Mouse (Mus musculus): ENCODE data around the gene Psapl1.
A peak's percentile ranks its signal among the peaks of the same experiment; 100 is the strongest.

Gene Psapl1

DNA sequence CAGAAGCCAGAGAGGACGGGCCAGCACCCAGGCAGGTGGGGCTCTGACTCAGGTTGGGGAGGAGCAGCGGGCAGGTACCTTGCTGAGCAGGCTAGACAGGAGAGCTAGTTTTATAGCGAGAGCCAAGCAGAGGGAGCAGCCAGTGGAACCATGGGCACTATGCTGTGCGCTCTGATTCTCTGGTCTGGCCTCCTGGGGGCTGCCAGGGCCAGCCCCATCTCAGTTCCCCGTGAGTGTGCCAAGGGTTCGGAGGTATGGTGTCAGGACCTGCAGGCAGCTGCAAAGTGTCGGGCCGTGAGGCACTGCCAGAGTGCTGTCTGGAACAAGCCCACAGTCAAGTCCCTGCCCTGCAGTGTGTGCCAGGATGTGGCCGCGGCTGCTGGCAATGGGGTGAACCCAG, at the start of gene Psapl1:
Gene Psapl1 (plus strand): TSS at position 106 of the 400 bp plus-strand sequence.
- no peak for DNase-seq

DNA sequence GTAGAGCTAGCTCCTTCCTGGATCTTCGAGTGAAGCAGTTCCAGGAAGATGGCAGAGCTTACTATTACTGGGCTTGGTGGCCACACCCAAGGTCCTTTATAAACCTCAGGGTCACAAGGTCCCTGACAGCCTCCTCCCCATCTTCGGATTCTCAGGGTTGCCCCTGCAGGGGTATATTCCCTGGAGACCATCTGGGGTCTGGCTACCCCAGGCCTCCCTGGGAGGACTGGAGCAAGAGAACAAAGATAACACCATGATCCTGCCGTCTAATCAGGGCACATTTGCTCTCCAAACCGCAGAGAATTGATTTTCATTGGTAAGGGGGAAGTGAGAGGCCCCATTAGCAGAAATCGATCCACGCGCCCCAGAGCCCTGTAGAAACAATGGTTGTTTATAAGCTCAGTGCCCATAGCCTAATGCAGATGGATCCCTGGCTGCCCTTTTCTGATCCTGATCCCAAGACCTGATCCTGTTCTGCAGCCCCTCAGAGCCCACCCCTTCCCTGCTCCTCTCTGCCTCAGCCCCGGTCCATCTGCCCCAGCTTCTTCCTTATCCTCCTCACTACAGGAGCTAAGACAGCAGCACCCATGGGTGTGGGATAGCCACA, 48.8 kb upstream of the Psapl1 start:
- DNase-seq = peak; percentile 32

DNA sequence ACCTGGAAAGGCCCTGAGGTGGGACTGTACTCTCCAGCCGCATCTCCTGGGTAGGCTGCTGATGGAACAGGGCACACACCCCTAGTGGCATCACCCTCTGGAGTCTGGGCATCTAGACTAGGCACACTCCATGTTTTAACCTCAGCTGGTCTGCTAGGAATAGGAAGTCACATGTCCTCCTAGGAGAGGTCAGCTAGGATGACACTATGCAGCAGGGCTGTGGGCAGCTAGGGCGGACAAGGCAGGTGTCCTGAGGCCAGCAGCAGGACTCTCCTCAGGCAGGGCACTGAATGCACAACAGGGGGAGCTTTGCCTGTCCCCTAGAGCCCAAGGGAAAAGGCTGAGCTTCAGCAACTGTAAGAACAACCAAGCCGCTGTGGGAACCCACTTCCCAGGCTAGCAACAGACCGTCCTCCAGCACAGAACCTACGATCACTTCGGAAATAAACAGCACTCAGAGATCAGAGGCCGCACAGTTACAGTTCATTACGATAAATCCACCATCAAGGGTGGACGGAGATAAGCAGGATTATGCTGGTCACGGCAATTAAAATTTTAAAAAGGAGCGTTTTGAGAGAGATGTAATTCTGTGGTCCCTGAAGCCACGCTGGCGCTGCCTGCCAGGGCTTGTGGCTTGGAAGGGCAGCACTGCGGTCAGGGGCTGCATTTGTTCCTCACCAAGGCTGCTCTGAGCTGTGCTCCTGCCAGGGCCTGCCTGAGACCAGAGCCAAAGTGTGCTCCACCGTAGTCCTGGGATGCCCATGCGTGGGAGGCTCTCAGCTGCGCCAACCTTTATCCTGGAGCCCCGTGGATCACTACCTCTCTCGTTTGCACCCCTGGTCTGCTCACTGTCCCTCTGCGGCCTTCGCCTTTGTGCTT, 38.2 kb upstream of the Psapl1 start:
- no peak for DNase-seq

DNA sequence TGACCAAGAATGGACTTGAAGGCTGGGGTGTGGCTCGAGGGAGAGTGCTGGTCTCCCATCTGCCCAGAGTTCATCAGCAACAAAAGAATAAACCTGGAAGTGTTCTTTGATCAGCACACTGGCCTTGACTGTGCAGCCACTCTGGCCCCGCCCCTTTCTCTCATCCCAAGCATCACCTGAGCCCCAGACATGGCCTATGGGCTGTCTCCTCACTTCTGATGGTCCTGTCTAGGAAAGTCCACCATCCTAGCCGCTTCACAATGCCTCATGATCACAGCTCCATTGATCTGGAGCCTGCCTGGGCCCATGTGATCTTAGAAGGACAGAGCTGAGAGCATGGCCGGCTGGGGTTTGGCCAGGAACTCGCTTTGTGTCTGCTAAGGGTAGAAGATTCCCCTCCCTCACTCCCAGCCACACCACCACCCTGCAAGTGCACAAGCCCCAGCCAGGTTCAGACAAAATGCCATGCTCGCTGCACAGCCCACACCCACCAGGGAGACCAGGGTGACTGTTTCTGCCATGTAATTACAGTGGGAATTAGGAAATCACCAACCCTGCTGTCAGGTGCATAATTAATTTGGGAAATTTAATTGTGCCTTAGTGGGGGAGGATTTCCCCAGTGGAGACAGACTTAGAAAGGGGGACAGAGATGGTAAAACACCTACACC, 37.3 kb upstream of the Psapl1 start:
- DNase-seq = no peak

DNA sequence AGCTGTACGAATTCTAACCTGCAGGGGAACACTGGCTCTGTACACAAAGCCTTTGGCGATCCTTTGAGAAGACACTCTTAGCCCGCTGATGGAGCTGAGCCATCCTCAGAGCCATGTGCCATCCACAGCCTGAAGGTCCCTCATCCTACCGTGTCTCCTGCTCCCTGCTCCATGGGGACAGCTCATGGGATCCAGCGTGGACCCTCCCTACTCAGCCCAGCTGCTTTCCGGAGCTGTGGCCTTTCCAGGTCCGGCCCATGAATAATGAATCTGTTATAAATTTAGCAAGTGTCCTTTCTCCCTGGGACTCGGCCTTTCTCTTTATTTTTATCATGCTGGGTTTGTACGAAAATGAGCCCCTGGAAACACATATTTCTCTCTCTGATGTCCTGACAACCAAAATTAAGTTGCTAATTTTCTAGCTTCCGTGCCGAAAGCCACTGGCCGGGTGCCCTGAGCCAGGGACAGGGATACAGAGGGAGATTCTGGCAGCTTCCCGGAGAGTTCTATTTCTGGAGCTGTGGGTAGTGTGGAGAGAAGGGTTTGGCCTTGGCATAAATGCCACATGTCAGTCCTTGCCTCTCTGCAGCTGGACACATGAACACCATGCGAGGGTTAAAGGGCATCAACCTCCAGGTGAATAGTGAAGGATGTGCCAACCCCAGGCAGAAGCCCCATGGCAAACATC, 34.7 kb upstream of the Psapl1 start:
- DNase-seq = no peak

DNA sequence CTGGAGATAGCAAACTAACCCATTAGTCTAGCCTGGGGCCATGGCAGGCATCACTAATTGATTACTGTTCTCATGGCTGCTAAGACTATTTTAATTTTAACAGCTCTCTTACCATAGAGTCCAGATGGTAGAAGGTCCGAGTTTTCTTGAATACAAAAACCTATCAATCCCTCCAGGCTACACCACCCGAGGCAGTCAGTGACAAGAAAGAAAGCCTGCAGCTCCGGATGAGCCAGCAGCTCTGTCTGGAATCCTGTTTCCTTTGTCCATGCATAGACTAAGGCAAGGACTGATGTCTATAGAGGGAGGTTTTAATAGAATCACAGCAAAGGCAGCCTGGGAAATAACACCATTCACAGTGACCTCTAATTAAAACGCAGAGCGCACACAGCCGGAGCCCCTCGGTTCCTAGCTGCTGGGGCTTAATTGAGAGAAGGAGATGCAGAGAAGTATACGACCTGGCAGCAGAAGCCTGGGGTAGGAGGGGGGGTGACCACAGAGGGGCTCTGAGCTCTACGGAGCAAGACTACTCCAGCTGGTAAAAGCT, 29.2 kb upstream of the Psapl1 start:
- DNase-seq = peak; percentile 83

DNA sequence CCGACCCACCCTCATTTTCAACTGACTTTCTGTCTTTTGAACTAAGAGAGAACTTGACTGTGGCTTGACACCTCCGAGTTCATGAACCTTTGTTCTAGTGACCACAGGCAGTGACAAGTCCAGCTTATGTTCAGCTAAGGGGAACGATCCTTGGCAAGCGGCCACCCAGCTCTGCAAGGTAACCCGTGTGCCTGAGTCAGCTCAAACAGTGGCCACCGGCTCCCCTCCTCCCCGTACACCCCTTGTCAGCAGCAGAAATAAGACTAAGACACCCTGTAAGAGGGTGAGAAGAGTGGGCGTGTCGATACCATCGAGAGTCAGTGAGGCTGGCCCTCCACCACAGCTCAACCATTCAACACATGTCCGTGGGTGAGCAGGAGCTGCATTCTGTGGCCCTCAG, 27.4 kb upstream of the Psapl1 start:
- DNase-seq = no peak

DNA sequence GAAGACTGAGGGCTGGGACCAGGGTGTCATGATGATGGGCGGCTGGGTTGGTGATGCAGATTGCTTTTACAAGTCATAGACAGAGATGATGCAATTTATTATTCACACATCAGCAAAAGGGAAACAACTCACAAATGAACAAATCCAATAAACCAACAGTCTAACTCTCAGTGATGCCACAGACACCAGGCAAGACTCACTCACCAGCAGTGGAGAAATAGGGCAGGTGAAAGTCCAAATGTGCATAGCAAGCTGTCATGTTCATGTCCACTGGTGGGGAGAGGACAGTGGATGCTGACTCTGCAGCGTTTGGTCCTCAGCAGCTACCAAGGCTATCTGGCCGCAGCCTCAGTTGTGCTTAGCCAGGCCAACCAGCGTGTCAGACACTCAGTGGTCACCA, 26.9 kb upstream of the Psapl1 start:
- no peak for DNase-seq

DNA sequence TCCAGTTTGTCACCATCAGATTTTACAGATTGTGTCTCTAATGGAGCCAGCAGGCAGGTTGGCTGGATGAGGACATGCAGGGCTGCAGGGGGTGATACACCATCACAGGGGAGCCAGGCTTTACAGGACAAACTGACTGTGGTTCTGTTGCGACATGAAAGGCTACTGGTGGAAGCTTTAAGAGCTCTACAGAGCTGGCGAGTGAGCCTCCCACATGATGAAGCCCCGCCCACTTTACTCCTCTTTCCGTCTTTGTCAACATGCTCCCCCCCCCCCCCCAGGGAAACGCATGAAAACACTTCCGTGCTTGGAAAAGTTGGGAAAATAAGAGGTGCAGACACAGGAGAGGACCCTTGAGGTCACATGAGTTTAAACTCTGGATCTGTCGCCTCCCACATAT, 25.6 kb upstream of the Psapl1 start:
- DNase-seq = no peak

DNA sequence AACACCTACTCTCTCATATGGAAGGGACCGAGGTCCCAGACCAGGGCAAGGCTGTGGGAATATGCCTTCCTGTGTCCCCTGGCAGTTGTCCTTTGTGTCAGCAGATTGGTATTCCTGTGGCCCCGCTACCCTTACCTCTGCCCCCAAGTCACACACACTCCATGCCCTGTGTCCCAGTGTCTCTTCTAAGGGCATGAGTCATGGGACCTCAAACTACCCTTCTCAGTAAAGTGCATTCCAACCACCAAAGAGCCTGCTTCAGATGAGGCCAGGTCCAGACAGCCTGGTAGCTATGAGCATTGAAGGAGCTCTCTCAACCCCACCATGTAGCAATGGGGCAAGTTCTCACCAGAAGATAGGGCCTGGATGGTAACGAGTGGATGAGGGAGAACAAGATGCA, 25.0 kb upstream of the Psapl1 start:
- no peak for DNase-seq

DNA sequence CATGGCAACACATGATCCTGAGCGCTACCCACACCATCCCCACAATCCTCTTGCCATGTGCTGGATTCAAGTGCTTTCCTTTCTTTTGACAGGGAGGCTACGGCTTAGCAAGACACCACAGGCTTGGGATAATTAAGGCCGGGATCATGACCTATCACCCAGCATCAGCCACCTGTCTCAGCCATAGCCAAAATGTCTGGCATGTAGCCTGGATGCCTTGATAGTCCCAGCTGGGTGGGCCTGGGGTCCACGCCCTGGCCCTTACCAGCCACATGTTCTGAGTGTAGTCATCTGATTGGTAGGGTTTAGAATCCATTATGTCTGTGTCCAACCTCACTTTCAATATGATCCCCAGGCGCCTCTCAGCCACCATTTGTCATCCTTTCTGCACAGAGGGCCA, 24.1 kb upstream of the Psapl1 start:
- DNase-seq = no peak

DNA sequence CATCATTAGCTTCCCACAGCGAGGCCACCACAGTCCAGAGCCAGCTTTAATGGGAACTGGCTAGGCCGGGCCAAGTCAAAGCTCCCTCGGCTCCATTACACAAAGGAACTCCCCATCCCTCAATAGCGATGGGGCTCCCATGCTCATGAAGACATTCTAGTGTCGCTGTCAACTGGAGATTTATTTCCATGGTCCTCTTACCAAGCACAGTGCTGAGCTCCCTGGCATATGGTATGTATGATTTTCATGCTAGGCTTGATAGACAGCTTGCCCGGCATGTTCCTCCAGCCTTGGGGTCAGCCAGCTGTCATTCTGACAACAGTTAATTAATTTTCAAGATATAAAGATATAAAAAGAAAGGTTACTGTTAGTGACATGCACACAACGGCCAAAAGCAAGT, 21.5 kb upstream of the Psapl1 start:
- peak; percentile 52 for DNase-seq

DNA sequence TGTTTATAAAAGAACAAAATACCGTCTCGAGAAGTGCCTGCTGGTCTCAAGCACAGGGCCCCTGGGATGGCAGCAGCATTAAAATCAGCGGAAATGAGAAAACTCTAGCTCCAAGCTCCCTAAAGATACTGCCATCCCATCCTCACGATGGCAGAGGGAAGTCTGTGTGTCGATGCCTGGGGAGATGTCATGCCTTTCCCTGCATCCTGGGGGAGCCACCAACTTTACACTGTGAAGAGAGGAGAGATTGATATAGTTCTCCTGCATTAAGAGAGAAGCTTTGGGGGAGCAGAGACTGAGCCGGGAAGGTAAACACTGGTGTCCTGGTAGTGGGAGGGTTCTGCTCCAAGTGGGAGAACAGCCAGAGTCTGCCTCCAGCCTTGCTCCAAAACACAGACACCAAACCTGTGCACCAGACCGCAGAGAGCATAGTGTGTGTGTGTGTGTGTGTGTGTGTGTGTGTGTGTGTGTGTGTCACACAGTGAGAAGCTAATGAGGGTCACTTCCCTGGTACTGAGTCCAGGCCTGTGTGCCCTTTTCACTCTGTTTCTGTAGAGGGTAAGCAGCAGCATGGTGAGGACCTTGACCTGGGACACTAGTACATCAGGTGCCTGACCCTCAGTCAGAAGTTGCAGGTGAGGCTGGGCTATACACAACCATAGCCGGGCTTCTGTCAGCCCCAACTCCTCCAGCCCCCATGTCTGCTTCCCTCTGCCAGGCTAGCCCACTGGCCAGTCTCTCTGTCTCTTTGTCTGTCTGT, 17.3 kb upstream of the Psapl1 start:
- no peak for DNase-seq

DNA sequence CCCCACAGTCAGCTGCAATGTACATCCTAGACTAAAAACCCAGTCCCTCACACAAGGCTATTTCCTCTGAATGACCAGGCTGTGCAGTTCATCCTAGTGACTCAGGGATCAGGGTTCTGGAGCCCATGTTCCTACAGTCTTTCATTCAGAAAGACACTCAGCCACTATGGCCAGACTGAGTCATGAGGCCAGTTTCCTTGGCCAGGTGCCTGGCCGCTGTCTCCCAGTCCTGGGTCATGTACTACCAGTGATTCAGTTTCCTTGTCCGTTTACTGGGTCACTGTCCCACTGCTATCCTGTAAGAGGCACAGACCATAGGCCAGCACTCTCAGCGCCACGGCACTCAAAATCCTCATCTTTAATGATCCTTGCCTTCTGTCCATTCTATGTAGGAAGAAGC, 15.5 kb upstream of the Psapl1 start:
- no peak for DNase-seq

DNA sequence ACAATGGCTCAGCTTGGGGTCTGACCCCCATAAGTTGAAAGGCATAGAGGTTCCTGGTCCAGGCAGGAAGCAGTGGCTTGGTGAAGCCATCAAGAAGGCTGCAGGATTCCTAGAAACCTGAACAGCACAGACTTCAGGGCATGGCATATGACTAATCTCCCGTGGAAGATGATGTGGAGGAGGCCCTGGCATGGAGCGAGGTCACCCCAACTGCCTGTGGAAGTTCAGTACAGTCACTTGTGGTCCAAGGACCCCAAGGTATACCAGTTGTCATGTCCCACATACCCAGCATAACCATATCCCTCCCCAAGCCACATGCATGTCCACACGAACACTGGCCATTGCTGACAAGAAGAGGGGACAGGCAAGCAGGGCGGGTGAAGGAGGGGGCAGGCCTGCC, 12.5 kb upstream of the Psapl1 start:
- DNase-seq = no peak

DNA sequence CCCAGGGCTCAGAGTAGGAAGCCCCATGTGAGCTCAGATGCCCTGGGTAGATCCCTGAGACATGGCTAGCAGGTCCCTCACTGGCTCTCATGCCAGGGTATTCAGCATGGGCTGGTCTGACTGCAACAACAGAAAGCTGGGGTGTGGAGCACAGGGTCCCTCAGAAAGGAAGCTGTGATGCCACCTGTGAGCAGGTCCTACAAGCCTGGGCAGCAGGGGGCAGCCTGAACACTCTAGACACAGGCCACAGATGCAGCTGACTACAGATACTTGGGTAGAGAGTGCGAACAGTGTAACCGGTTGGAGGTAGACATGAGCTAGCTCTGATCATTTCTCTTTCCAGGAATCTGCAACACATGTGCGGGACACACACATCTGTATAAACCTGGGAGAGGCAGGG, 11.9 kb upstream of the Psapl1 start:
- no peak for DNase-seq

DNA sequence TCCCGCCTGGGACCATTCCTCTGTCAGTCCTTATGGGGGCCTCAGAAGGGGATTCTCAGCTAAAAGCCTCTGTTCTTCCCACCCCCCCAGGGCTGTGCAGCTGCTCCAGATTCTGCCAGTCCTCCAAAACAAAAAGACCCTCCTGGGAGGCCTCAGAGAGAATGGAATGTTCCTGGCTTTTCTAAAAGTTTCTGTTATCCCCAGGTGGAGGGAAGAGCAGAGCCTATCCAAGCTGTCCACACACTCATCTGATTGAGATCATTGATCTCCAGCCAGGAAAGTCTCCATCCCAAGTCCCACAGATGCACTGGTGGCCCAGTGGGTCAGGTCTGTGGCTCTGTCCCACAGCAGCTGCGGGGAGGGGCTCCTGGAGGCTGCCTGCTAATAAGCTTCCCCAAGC, 11.1 kb upstream of the Psapl1 start:
- DNase-seq = no peak

DNA sequence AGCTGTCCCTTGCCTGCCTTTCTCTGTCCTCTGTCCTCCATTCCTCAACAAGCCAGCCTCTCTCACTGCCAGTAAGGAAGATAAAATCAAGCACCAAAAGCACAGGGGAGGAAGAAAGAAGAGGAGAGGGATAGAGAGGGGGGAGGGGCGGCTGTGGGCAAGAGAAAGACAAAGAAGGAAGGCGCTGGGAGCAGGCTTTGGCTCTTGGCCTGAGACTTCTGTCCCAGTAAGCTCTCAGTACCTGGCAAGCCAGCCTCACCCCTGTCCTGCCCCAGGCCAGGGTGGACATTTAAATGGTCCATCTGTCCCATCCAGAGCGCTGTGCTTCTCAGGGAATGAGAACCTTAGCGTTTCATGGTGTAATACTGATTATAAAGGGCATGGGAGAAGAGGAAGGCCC, 9.2 kb upstream of the Psapl1 start:
- no peak for DNase-seq

DNA sequence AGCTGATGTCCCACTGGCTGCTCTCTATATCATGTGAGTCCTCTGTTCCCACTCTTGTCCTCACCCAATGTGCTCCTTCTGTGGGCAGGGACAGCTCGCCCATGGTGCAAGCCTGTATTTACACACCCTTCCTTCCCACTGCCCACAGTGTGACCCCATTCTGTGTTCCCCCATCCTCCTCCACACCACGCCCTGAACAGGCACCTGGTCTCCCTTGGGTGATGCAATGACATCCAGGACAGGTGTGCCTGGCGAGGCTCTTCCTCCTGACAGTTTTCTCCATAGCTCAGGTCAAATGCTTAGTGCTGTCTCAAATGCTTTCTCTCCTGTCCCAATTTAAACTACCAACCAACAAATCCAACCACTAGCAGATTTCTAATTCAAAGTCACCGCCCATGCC, 8.4 kb upstream of the Psapl1 start:
- DNase-seq = no peak

DNA sequence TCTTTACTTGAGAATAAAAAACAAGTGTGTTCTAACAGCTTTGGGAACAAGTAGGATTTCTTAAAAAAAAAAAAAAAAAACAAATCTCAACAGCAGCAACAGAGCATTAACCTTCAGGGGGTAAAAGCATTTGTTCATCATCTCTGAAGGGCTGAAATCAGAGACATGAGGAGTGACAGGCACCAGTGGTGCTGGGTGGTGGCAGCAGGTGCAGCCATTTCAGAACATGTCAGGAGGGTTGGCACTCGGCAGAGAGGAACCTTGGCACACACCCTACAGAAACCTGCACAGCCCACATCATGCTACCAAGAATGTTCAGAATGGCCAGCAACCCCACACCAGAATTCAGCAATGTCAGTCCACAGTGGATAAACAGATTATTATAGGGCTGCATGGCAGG, 4.3 kb upstream of the Psapl1 start:
- DNase-seq = no peak

DNA sequence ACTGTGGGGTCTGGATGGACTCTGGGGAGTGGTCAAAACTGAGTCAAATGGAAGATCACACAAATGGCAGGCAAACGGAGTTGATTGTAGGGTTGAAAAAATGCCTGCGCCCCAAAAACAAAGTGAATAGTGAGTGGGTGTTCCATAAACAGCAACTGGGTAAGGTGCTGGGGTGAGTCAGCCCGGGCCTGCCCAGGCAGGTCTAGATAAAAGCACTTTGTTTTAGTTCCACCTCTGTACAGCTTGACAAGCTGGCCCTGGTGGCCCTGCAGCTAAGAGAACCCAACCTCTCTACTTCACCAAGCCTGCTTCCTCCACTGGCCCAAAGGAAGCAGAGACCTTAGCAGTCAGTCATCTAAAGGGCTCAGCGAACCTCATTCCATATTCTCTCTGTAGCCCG, 1.0 kb upstream of the Psapl1 start:
- no peak for DNase-seq

DNA sequence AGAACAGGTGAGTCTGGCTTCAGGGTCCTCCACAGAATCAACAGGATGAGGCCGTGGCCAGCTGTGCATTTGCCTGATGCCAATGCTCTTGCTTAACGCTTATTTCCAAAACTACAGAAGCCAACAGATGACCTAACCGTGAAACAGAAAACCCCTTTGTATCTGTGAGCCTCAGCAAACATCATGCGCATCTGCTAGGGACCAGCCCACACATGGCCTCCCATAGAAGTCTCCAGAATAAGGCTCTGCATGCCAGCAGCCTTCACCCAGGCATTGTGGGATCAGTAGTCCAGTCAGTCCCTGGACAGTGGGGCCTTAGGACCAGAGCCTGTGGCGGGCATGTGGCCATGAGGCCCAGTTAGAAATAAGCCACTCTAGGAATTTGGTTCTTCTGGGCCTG, 400 bp upstream of the Psapl1 start:
- no peak for DNase-seq

DNA sequence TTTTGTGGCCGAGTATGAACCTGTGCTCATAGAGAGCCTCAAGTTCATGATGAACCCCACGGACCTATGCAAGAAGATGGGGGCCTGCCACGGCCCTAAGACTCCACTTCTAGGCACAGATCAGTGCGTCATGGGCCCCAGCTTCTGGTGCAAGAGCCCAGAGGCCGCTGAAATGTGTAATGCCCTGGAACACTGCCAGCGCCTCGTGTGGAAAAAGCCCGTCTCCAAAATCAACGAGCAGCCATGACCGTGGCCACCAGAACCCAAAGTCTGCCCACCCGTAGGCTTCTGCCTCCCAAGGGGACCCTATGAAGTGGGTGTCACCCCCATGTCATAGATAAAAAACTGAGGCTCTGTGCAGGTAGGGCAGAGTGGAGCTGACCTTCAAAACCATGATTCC, 1.6 kb downstream of the Psapl1 start:
- no peak for DNase-seq

Measured in retina, postnatal 1 day (tissue).